Mouse (Mus musculus): ENCODE results near the gene Olfr1412. TPM values are rescaled to one million over a fixed set of nuclear protein-coding genes. Genes with fewer than 3 reads are reported as not detected.
A peak's percentile ranks its signal among the peaks of the same experiment; 100 is the strongest.

The Olfr1412 gene
- total RNA-seq (2021) = not detected
- long read RNA-seq, experiment 1 = 0 reads
- long read RNA-seq, experiment 2 = 0 reads

- DNase-seq = no peak
These were observed at the start of gene Olfr1412 for GRCm38 (mm10) chr1:92585479-92585878. Olfr1412 (plus strand) TSS chr1:92585779.

- no peak for DNase-seq
These were observed 48.6 kb upstream of the Olfr1412 start for GRCm38 (mm10) chr1:92536972-92537371.

DNA sequence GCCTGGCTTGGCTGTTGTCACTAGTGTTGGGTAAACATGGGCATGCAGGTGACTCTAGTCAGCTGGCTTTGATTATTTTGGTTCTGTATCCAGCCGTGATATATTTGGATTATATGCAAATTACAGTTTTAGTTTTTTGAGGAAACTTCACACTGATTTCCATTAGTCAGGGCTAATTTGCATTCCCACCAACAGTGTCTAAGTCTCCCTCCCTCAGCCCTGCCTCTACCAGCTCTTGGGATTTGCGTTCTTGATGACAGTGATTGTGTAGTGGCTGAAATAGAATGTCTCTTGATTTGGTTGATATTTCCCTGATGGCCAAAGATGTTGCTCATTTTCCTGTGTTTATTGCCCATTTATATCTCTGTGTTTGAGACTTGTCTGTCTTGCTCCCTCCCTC, 46.5 kb upstream of the Olfr1412 start:
- DNase-seq = no peak

GRCm38 (mm10) chr1:92545929-92546328, 39.6 kb upstream of the Olfr1412 start:
- DNase-seq = no peak

DNA sequence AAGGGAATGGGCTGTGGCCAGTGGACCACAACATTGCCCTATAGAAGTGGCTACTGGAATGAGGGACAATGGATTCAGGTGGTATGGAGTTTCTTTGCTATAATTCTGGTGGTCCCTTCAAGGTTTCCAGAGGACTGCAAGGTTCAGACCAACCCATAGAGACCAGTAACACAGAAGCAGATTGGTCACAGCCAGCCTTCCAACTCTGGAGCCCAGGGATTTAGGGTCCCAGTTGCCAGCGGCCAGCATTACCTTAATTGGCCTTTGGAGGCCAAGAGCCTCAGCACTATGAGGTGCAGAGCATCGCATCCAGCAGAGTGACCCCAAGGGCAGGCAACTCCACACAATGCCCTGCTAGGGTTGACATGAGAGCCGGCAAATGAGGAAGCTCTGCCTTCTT, 14.6 kb upstream of the Olfr1412 start, which contains the start of gene Olfr1413:
Gene Olfr1413 (plus strand): TSS at position 301 of the 400 bp plus-strand sequence.
- no peak for DNase-seq

GRCm38 (mm10) chr1:92594111-92594510, 8.5 kb downstream of the Olfr1412 start, which contains the start of gene Olfr1411:
Olfr1411 (plus strand) TSS chr1:92594411.
- DNase-seq = no peak

GRCm38 (mm10) chr1:92596019-92596418, 10.4 kb downstream of the Olfr1412 start:
- no peak for DNase-seq

DNA sequence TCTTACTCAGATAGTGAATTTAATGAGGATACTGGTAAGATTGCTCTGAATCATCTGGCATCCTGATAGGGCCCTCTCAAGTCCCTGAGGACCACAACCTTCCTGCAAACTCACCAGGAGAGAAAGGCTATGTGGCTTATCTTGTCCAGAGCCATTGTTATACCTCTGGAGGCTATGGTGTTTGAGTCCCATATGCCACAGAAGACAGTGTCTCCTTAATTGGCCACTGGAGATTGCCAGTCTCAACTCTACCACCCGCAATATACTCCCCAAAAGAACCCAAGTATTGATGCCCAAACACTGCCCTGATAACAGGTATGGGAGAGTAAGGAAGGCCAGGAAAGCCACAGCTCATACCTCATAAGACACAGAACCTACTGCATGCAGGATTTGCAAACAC, 19.9 kb downstream of the Olfr1412 start, which contains the start of gene Olfr1410:
Gene Olfr1410 (plus strand): TSS at position 301 of the 400 bp plus-strand sequence.
- DNase-seq = no peak

DNA sequence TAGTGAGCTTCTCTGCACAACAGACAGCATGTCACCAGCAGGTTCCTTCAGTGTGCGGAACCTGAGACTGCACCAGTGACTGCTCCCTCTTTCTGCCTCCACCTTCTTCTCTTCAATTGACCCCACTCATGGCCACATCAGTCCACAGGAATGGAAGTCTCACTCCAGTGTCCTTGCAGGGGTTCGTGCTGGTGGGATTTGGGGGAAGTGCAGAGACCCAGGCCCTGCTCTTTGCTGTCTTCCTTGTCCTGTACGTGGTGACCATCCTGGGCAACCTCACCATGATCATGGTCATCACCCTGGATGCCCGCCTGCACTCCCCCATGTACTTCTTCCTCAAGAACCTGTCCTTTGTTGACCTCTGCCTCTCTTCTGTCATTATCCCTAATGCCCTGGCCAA, 22.1 kb downstream of the Olfr1412 start:
- DNase-seq = no peak

DNA sequence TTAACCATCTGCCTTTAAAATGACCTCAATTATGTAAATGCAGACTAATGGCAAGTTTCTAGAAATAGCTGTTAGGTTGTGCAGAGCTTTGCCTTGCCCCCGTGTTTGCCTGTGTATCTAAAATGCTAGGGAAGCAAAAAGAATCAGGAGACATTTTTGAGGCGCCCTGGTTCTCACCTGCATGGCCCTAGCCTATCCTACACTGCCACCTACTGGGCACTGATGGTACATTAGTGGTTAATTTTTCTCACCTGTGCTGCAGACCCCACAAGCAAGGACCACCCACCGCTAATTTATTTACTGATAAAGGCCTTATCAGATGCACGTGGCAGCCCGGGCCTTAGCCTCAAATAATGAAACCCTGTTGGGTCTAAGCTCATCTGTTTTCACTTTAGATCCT, 25.4 kb downstream of the Olfr1412 start:
- DNase-seq = peak; percentile 37

GRCm38 (mm10) chr1:92613175-92613574, 27.6 kb downstream of the Olfr1412 start:
- no peak for DNase-seq

- DNase-seq = no peak
These were observed 28.9 kb downstream of the Olfr1412 start for GRCm38 (mm10) chr1:92614516-92614915.

DNA sequence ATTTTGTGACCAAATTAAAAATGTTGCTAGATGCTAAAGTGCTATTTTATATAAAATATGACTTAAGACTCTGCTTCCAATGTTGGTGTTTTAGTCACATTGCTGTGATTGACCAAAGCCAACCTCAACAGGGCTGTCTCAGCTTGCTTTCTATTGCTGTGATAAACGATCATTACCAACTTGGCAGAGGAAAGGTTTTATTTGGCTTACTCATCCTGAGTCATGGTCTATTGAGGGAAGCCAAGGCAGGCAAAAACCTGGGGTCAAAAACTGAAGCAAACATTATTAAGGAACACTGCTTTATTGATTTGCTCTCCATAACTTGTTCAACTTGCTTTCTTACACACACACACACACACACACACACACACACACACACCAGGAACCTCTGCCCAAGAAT, 30.5 kb downstream of the Olfr1412 start:
- no peak for DNase-seq

- DNase-seq = no peak
These were observed 31.9 kb downstream of the Olfr1412 start, which contains the start of gene Olfr12 for GRCm38 (mm10) chr1:92617488-92617887. Olfr12 (plus strand) TSS chr1:92617788.

DNA sequence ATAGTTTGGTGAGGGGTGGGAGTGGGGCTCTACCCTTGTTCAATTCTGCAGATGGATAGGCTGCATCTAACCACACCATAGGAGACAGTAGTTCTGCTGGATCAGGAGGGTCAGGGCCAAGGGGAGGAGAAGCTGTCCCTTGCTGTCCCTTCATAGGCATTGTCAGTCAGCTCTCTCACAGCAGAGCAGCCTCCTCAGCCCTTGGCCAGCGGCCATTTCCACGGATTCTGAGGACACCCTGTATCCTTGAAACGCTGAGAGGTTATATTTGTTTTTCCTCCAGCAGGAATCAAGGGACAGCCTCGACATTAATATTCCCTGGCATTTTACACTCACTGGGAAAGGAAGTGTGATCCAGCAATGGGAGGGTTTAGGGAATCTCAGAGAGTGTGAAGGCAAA, 32.8 kb downstream of the Olfr1412 start:
- no peak for DNase-seq

DNA sequence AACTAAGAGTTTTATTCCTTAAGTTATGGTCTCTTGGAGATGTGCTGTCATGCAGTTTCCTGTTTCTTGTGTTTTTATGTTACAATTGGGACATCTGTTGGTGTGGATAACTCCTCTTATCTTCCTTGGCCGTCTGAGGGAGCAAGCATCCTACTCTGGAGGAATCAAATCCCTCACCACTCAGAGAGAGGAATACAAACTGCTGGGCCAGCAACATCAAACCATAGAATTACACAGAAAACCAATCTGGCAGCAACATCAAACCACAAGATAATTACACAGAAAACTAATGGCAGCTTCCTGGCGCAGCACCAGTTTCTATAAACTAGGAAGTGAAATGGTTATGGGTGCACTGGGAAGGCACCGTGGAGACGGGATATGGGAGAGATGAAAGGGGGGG, 42.6 kb downstream of the Olfr1412 start:
- DNase-seq = no peak

- no peak for DNase-seq
These were observed 46.6 kb downstream of the Olfr1412 start for GRCm38 (mm10) chr1:92632196-92632595.

GRCm38 (mm10) chr1:92632948-92633347, 47.4 kb downstream of the Olfr1412 start:
- DNase-seq = no peak

- DNase-seq = no peak
These were observed 48.1 kb downstream of the Olfr1412 start for GRCm38 (mm10) chr1:92633726-92634125.

DNA sequence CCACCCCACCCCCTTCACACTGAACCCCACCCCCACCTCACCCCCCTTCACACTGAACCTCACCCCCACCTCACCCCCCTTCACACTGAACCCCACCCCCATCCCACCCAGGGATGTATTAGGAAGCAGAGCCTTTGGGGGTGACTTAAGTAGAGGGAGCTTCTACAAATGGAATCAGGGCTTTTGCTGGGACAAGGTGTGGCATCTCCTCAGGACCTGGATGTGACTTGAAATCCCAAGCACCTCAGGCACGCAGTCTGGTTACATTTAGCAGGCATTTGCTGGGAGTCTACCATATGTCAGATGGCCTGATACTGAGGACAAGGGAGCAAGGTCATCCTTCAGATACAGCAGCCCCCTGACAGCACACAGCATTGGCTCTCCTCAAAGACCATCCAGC, 49.0 kb downstream of the Olfr1412 start:
- no peak for DNase-seq

DNA sequence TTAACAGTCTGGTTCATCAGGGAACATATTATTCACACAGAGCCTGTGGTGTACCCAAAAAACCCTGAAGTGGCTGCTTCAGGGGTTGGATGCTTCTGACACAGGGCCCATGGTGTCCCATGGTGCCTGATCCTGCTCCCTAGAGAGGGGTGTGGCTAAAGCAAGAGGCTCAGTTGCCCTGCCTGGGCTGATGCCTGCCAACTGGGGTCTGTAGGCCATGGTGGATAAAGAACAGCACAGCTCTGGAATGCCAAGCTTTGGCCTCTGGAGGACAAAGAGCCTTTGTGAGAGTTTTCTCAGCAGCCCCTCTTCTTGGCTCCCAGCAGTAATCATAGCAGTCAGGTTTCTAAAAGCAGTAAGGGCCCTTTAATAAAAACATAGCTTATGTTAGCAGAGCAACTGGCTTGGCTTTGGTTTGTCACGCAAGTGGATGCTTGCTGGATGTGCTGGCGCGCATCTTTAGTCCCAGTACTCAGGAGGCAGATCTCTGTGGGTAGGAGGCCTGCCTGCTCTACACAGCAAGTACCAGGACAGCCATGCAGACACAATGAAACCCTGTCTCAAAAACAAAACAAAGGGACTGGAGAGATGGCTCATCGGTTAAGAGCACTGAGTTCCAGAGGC, 49.5 kb downstream of the Olfr1412 start:
- DNase-seq = no peak

DNA sequence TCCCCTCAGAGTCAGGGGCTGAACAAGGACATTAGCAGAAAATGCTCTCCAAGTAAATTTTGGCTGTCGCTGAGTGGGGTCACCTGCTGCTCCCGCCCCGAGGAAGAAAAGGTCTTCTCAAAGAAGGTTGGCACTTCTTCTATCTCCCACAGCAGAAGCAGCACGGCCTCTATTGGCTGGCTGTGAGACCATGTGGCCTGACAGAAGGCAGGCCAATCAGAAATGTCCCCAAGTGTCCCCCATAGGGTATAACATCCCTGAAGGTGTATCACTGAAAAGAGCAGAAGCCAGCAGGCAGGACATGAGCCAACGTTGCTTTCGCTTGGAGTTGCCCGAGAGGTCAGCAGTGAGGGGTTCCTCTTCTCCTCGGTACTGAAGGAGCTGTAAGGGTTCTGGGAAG, 50.4 kb downstream of the Olfr1412 start:
- no peak for DNase-seq

GRCm38 (mm10) chr1:92636676-92637075, 51.1 kb downstream of the Olfr1412 start:
- DNase-seq = no peak

- DNase-seq = no peak
These were observed 52.1 kb downstream of the Olfr1412 start for GRCm38 (mm10) chr1:92637501-92638172.

Data from gastrocnemius, postnatal 10 days (tissue).